ENCODE assay signal across 10 mouse cellular contexts in genomic region chr2:110411428-110411827, GRCm38 (mm10). TPM values are rescaled to one million over a fixed set of nuclear protein-coding genes. Genes with fewer than 3 reads are reported as not detected.
A peak's percentile ranks its signal among the peaks of the same experiment; 100 is the strongest.
DNase-seq lines count a peak whose midpoint lies in the region; ATAC-seq and TF ChIP-seq lines count a peak whose summit lies in the region.
"Had no signal": no experiment of that assay in that cellular context is flagged by ENCODE, and none has a peak within 500 bp of the region (broad histone marks: within the 10 kb centered on the region; RNA-seq: fewer than 3 reads in every experiment).

No protein-coding gene starts in this region.

- no peak for TF ChIP-seq CTCF in midbrain, postnatal 0 days (IDR thresholded peaks at IDR 0.05)

- no peak overlapping the region for H3K27ac ChIP-seq in lung, embryonic 16.5 days (ENCODE audit: low read length)
- no peak overlapping the region for H3K27ac ChIP-seq in midbrain, postnatal 0 days (ENCODE audit: low read depth, low read length)
- H3K27ac ChIP-seq: midbrain, embryonic 12.5 days had no signal

- DNase-seq in Muller cell, postnatal 12 days (ENCODE audit: inconsistent ontology term) = peak; percentile 24
- DNase-seq in heart, postnatal 4 days = peak; percentile 37
- DNase-seq in spleen, postnatal 36 days (ENCODE audit: low spot score in 2 of 2) = no peak
- no peak for DNase-seq in kidney, postnatal 14 days
- no peak for DNase-seq in midbrain, postnatal 0 days (ENCODE audit: low spot score)
- DNase-seq: adrenal gland, adult 2 months had no signal

- no peaks in the 10 kb centered on the region for H3K9me3 ChIP-seq in lung, embryonic 16.5 days (ENCODE audit: control insufficient read depth, low read length)
- no peaks in the 10 kb centered on the region for H3K9me3 ChIP-seq in midbrain, postnatal 0 days (ENCODE audit: low read length)
- H3K9me3 ChIP-seq: midbrain, embryonic 12.5 days had no signal

- 60% methylated on average over 3 of the region's 3 CpGs for WGBS in lung, embryonic 16.5 days
- WGBS in midbrain, postnatal 0 days = 88% methylated on average over 3 of the region's 3 CpGs

- no peaks in the 10 kb centered on the region for H3K27me3 ChIP-seq in lung, embryonic 16.5 days (ENCODE audit: control insufficient read depth, insufficient read depth, low read depth, low read length)
- no peaks in the 10 kb centered on the region for H3K27me3 ChIP-seq in midbrain, postnatal 0 days (ENCODE audit: insufficient read depth, low read length)
- H3K27me3 ChIP-seq: midbrain, embryonic 12.5 days had no signal

- no peak overlapping the region for H3K9ac ChIP-seq in lung, embryonic 16.5 days (ENCODE audit: low read length)
- no peak overlapping the region for H3K9ac ChIP-seq in midbrain, postnatal 0 days (replicated peaks; ENCODE audit: low read length, poor library complexity, severe bottlenecking)
- H3K9ac ChIP-seq: midbrain, embryonic 12.5 days had no signal

- no peak overlapping the region for H3K4me2 ChIP-seq in lung, embryonic 16.5 days (ENCODE audit: low read depth, low read length)
- no peak overlapping the region for H3K4me2 ChIP-seq in midbrain, postnatal 0 days (ENCODE audit: low read depth, low read length, poor library complexity, severe bottlenecking)
- H3K4me2 ChIP-seq: midbrain, embryonic 12.5 days had no signal

- H3K36me3 ChIP-seq in lung, embryonic 16.5 days (ENCODE audit: control insufficient read depth, insufficient read depth, low read length) = no peaks in the 10 kb centered on the region
- H3K36me3 ChIP-seq in midbrain, postnatal 0 days (ENCODE audit: insufficient read depth, low read length) = no peaks in the 10 kb centered on the region
- H3K36me3 ChIP-seq: midbrain, embryonic 12.5 days had no signal

- no peaks in the 10 kb centered on the region for H3K4me1 ChIP-seq in lung, embryonic 16.5 days (replicated peaks; ENCODE audit: control insufficient read depth, insufficient read depth, low read length)
- H3K4me1 ChIP-seq in midbrain, postnatal 0 days (ENCODE audit: insufficient read depth, low read length) = no peaks in the 10 kb centered on the region
- H3K4me1 ChIP-seq: midbrain, embryonic 12.5 days had no signal

- no peak overlapping the region for H3K4me3 ChIP-seq in lung, embryonic 16.5 days (ENCODE audit: low read length)
- H3K4me3 ChIP-seq in midbrain, postnatal 0 days (ENCODE audit: low read depth, low read length) = no peak overlapping the region
- H3K4me3 ChIP-seq: midbrain, embryonic 12.5 days had no signal

- ATAC-seq in frontal cortex, adult (ENCODE audit: low TSS enrichment) = peak; percentile 99
- peak; percentile 76 for ATAC-seq in lung, embryonic 16.5 days (ENCODE audit: low read depth)
- ATAC-seq in midbrain, postnatal 0 days (ENCODE audit: low FRiP score) = no peak
- ATAC-seq in megakaryocyte, adult 5-6 weeks (ENCODE audit: poor library complexity, severe bottlenecking) = no peak

RNA-seq across cellular contexts. Expression of gene Fibin, which starts 48.4 kb away (rescaled TPM):
- 10 to 100 TPM in 1 of 2 experiments, 1 to 10 TPM in 1; 9.9 to 10.6 TPM for total RNA-seq in heart, postnatal 4 days (2021)
- polyA plus RNA-seq in lung, embryonic 16.5 days (2015; fragmentation: Nextera tagmentation; extraction: Ambion mirVana) = 61.2 and 65.2 TPM in 2 replicates
- total RNA-seq in midbrain, postnatal 0 days (2014; rRNA removed) = 7.9 and 9.7 TPM in 2 replicates
- polyA plus RNA-seq in midbrain, postnatal 0 days (2015; fragmentation: Nextera tagmentation; extraction: Ambion mirVana) = 5.8 and 7.4 TPM in 2 replicates
- not detected in 2 replicates for total RNA-seq in megakaryocyte, adult 5-6 weeks (2015)
- 0.12 TPM in 1 of 2 replicates, not detected in the other for total RNA-seq in megakaryocyte, adult 5-6 weeks (2017)

Comparison
In these comparisons a context has a peak if more than half of its experiments do, and no peak if none do; other contexts are left out.
1. DNase-seq: peak in Muller cell, postnatal 12 days (single experiment) and heart, postnatal 4 days (single experiment); none in spleen, postnatal 36 days (0 of 2), kidney, postnatal 14 days (single experiment) and midbrain, postnatal 0 days (single experiment).
2. ATAC-seq: peak in frontal cortex, adult (single experiment) and lung, embryonic 16.5 days (single experiment); none in midbrain, postnatal 0 days (single experiment) and megakaryocyte, adult 5-6 weeks (single experiment).